Mouse (Mus musculus) C2C12 (cell line): Measurements from ENCODE around the gene Mboat2.

Experiments
- CTCF ChIP-seq: IDR thresholded peaks from one replicate; pipeline ENCODE4 v1.5.1; 2011; ENCODE audit not compliant: control insufficient read depth, insufficient read depth, insufficient read length
- MAX ChIP-seq: IDR thresholded peaks from one replicate; pipeline ENCODE4 v1.6.1; 2011; ENCODE audit warnings: mild to moderate bottlenecking, control low read depth
- MYOD1 ChIP-seq: IDR thresholded peaks from one replicate; pipeline ENCODE4 v1.6.1; 2011; ENCODE audit warnings: low read depth; ENCODE audit not compliant: control insufficient read depth, insufficient read length
- MYOG ChIP-seq: IDR thresholded peaks from one replicate; pipeline ENCODE4 v1.6.1; 2011; ENCODE audit not compliant: control insufficient read depth, insufficient read length; ENCODE audit errors: extremely low read depth
- USF1 ChIP-seq: IDR thresholded peaks from one replicate; pipeline ENCODE4 v1.6.1; 2011; ENCODE audit warnings: low read depth, mild to moderate bottlenecking, control low read depth, moderate library complexity

DNA sequence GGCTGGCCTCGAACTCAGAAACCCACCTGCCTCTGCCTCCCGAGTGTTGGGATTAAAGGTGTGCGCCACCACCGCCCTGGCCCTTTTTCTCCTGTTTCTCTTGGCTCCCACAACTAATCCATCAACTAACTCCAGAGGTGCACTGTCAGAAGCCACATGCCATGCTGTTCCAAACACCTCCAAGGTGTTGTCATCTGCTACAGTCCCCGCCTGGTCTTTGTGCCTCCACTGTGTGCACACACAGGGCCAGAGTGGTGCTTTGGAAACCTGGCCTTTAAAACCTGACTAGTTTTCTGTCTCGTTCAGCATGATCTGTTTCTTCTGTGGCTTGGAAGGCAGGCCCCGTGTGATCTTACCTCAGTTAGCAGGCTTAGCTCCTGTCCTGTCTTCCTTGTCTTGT lies 113.9 kb downstream of the Mboat2 start:
- no peak for TF ChIP-seq CTCF
- no peak for TF ChIP-seq USF1
- no peak for TF ChIP-seq MYOD1
- no peak for TF ChIP-seq MYOG
- no peak for TF ChIP-seq MAX
